Mouse (Mus musculus): ENCODE measurements around the gene Rgl2. TPM values are rescaled to one million over a fixed set of nuclear protein-coding genes. Genes with fewer than 3 reads are reported as not detected.

The Rgl2 gene
- polyA plus RNA-seq, 1 experiment from 2014 or later = 32.5 TPM

DNA sequence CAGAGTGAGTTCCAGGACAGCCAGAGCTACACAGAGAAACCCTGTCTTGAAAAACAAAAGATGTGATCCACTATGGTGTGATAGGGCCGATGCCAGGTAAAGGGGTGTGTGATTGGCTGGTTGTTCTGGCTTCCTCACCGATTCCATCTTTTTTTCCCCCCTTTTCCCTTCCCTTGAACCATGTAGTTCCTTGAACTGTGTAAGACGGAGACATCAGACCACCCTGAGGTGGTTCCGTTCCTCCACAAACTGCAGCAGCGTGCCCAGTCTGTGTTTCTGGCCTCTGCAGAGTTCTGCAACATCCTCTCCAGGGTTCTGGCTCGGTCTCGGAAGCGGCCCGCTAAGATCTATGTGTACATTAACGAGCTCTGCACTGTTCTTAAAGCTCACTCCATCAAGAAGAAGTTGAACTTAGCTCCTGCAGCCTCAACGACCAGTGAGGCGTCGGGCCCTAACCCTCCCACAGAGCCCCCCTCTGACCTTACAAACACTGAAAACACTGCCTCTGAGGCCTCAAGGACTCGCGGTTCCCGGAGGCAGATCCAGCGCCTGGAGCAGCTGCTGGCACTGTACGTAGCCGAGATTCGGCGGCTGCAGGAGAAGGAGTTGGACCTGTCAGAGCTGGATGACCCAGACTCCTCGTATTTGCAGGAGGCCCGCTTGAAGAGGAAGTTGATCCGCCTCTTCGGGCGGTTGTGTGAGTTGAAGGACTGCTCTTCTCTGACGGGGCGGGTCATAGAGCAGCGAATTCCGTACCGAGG, 18.1 kb upstream of the Rgl2 start:
- ATAC-seq (ENCODE audit: low FRiP score) = no peak
- Histone ChIP-seq H3K9me3 (ENCODE audit: control insufficient read depth, low read length) (no peaks in the 10 kb centered on the region), H3K27me3 (ENCODE audit: control insufficient read depth, insufficient read depth, low read length) (no peaks in the 10 kb centered on the region), H3K36me3 (ENCODE audit: control insufficient read depth, insufficient read depth, low read length) (peaks cover 17% of the 10 kb centered on the region), H3K4me1 (replicated peaks; ENCODE audit: control insufficient read depth, insufficient read depth, low read length) (peaks cover 6% of the 10 kb centered on the region), H3K9ac (ENCODE audit: low read depth, low read length) (no peak overlapping the region), H3K4me3 (ENCODE audit: low read depth, low read length) (no peak overlapping the region), H3K27ac (ENCODE audit: low read depth, low read length) (no peak overlapping the region), H3K4me2 (replicated peaks; ENCODE audit: low read depth, low read length) (no peak overlapping the region)
- 89% methylated on average over 31 of the region's 31 CpGs for WGBS
- DNase-seq (ENCODE audit: low spot score) = no peak

DNA sequence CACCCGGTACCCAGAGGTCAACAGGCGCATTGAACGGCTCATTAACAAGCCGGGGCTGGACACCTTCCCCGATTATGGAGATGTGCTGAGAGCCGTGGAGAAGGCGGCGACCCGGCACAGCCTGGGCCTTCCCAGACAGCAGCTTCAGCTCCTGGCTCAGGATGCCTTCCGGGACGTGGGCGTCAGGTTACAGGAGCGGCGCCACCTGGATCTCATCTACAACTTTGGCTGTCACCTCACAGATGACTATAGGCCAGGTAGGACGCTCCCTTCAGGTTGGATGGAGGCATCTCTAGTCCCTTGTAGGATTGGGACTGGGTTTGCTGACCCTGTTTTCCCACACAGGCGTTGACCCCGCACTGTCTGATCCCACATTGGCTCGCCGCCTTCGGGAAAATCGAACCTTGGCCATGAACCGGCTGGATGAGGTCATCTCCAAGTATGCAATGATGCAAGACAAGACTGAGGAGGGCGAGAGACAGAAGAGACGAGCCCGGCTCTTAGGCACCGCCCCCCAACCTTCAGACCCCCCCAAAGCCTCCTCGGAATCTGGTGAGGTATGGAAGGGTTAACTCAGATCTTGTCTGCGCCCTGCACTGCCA, 17.4 kb upstream of the Rgl2 start:
- Histone ChIP-seq H3K27me3 (ENCODE audit: control insufficient read depth, insufficient read depth, low read length) (no peaks in the 10 kb centered on the region), H3K4me1 (replicated peaks; ENCODE audit: control insufficient read depth, insufficient read depth, low read length) (peaks cover 8% of the 10 kb centered on the region), H3K4me2 (replicated peaks; ENCODE audit: low read depth, low read length) (no peak overlapping the region), H3K9me3 (ENCODE audit: control insufficient read depth, low read length) (no peaks in the 10 kb centered on the region), H3K27ac (ENCODE audit: low read depth, low read length) (no peak overlapping the region), H3K4me3 (ENCODE audit: low read depth, low read length) (no peak overlapping the region), H3K36me3 (ENCODE audit: control insufficient read depth, insufficient read depth, low read length) (peaks cover 17% of the 10 kb centered on the region), H3K9ac (ENCODE audit: low read depth, low read length) (no peak overlapping the region)
- 92% methylated on average over 28 of the region's 28 CpGs for WGBS
- no peak for ATAC-seq (ENCODE audit: low FRiP score)
- no peak for DNase-seq (ENCODE audit: low spot score)

DNA sequence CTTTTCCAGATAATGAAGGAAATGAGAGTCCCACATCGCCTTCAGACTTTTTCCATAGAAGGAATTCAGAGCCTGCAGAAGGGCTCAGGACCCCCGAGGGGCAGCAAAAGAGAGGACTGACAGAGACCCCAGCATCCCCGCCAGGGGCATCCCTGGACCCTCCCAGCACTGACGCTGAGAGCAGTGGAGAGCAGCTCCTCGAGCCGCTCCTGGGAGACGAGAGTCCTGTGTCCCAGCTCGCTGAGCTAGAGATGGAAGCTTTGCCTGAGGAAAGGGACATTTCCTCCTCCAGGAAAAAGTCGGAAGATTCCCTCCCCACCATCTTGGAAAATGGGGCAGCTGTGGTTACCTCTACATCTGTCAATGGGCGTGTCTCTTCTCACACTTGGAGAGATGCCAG, 16.1 kb upstream of the Rgl2 start:
- no peak overlapping the region; the same call in 1 of the 2 replicates for H3K4me3 ChIP-seq (ENCODE audit: low read depth, low read length)
- H3K36me3 ChIP-seq (ENCODE audit: control insufficient read depth, insufficient read depth, low read length) = peaks cover 17% of the 10 kb centered on the region
- H3K9me3 ChIP-seq (ENCODE audit: control insufficient read depth, low read length) = no peaks in the 10 kb centered on the region
- H3K4me2 ChIP-seq (replicated peaks; ENCODE audit: low read depth, low read length) = no peak overlapping the region
- H3K4me1 ChIP-seq (replicated peaks; ENCODE audit: control insufficient read depth, insufficient read depth, low read length) = peaks cover 14% of the 10 kb centered on the region
- H3K9ac ChIP-seq (ENCODE audit: low read depth, low read length) = no peak overlapping the region
- 91% methylated on average over 10 of the region's 10 CpGs for WGBS
- ATAC-seq (ENCODE audit: low FRiP score) (no peak), DNase-seq (ENCODE audit: low spot score) (no peak)
- H3K27ac ChIP-seq (ENCODE audit: low read depth, low read length) = no peak overlapping the region
- H3K27me3 ChIP-seq (ENCODE audit: control insufficient read depth, insufficient read depth, low read length) = no peaks in the 10 kb centered on the region

DNA sequence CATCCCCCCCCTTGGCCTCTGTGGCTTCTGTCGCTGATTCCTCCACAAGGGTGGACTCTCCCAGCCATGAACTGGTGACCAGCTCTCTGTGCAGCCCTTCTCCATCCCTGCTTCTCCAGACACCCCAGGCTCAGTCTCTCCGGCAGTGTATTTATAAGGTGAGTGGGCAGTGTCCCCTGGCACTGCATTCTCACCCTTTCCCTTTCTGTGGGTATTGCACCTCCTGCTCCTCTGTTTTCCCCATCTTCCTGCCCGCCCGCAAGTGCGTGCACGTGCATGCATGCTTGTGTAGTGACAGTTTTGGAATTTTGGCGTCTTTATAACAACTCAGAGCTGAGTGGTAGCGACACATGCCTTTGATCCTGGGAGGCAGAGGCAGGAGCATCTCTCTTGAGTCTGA, 15.4 kb upstream of the Rgl2 start:
- peaks cover 15% of the 10 kb centered on the region for H3K4me1 ChIP-seq (replicated peaks; ENCODE audit: control insufficient read depth, insufficient read depth, low read length)
- no peak for DNase-seq (ENCODE audit: low spot score)
- ATAC-seq (ENCODE audit: low FRiP score) = no peak
- H3K27me3 ChIP-seq (ENCODE audit: control insufficient read depth, insufficient read depth, low read length) = no peaks in the 10 kb centered on the region
- WGBS = 98% methylated on average over 8 of the region's 8 CpGs
- H3K4me3 ChIP-seq (ENCODE audit: low read depth, low read length) = no peak overlapping the region; the same call in 1 of the 2 replicates
- H3K27ac ChIP-seq (ENCODE audit: low read depth, low read length) = no peak overlapping the region
- H3K9me3 ChIP-seq (ENCODE audit: control insufficient read depth, low read length) = no peaks in the 10 kb centered on the region
- H3K36me3 ChIP-seq (ENCODE audit: control insufficient read depth, insufficient read depth, low read length) = peaks cover 17% of the 10 kb centered on the region
- H3K9ac ChIP-seq (ENCODE audit: low read depth, low read length) = no peak overlapping the region
- no peak overlapping the region for H3K4me2 ChIP-seq (replicated peaks; ENCODE audit: low read depth, low read length)

DNA sequence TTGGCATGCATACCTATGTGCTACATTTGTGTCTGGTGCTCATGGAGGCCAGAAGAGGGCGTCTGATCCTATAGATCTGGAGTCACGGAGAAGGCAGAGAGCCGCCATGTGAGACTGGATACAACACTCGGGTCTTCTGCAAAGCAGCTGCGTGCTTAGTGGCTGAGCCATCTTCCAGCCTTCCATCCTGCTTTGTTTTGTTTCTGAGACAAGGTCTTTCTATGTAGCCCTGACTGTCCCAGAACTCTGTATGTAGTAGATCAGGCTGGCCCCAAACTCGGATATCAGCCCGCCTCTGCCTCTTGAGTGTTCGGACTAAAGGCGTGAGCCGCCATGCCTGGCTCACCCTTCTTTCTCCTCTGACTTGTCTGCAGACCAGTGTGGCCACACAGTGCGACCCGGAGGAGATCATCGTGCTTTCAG, 14.4 kb upstream of the Rgl2 start:
- ATAC-seq (ENCODE audit: low FRiP score) (no peak), DNase-seq (ENCODE audit: low spot score) (no peak)
- Histone ChIP-seq H3K9ac (ENCODE audit: low read depth, low read length) (no peak overlapping the region), H3K4me3 (ENCODE audit: low read depth, low read length) (peak overlapping the region; percentile 64; the same call in 1 of the 2 replicates), H3K27me3 (ENCODE audit: control insufficient read depth, insufficient read depth, low read length) (no peaks in the 10 kb centered on the region), H3K36me3 (ENCODE audit: control insufficient read depth, insufficient read depth, low read length) (peaks cover 17% of the 10 kb centered on the region), H3K4me2 (replicated peaks; ENCODE audit: low read depth, low read length) (peak overlapping the region; percentile 59; the same call in 1 of the 2 replicates), H3K27ac (ENCODE audit: low read depth, low read length) (no peak overlapping the region), H3K4me1 (replicated peaks; ENCODE audit: control insufficient read depth, insufficient read depth, low read length) (peaks cover 20% of the 10 kb centered on the region), H3K9me3 (ENCODE audit: control insufficient read depth, low read length) (no peaks in the 10 kb centered on the region)
- WGBS = 73% methylated on average over 13 of the region's 13 CpGs

DNA sequence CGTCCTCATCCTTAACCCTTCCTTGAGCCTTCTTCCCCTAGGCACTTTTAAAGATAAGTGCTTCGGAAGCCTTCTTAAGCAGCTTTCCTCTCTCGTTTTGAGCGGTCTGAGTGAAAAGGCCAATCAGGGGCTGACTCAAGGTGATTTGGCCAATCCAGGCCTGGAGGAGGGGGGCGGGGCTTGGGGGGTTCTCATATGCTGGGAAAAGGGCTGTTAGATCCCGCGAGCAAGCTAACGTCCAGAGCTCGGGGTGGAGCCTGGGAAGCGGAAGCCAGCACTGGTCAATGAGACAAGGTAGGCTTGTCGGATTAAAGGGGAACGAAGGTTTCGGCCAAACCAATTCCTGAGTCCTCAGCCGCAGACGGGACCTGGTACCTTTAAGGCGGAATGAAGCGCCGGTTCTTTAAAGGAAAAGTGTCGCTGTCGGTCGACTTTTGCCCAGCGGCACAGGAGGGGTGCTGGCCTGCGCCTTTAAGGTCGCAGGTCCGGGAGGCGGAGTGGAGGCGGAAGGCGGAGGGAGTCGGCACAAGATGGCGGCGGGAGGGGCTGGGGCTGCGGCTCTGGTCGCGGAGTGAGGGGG, 13.6 kb upstream of the Rgl2 start, which contains the start of the genes Tapbp and Zbtb22:
Gene Tapbp (plus strand): TSS at position 229 of the 580 bp plus-strand sequence.
Gene Zbtb22 (plus strand): TSS at position 234 of the 580 bp plus-strand sequence.
- Histone ChIP-seq H3K9me3 (ENCODE audit: control insufficient read depth, low read length) (no peaks in the 10 kb centered on the region), H3K4me1 (replicated peaks; ENCODE audit: control insufficient read depth, insufficient read depth, low read length) (peaks cover 17% of the 10 kb centered on the region), H3K36me3 (ENCODE audit: control insufficient read depth, insufficient read depth, low read length) (peaks cover 17% of the 10 kb centered on the region), H3K9ac (ENCODE audit: low read depth, low read length) (peak within 1 kb of the TSS; percentile 59), H3K4me3 (ENCODE audit: low read depth, low read length) (peak within 1 kb of the TSS; percentile 64), H3K27me3 (ENCODE audit: control insufficient read depth, insufficient read depth, low read length) (no peaks in the 10 kb centered on the region), H3K27ac (ENCODE audit: low read depth, low read length) (peak within 1 kb of the TSS; percentile 78), H3K4me2 (replicated peaks; ENCODE audit: low read depth, low read length) (peak within 1 kb of the TSS; percentile 59)
- ATAC-seq (ENCODE audit: low FRiP score) = peak; percentile 91
- peak; percentile 97 for DNase-seq (ENCODE audit: low spot score)
- WGBS = 1% methylated on average over 33 of the region's 34 CpGs

DNA sequence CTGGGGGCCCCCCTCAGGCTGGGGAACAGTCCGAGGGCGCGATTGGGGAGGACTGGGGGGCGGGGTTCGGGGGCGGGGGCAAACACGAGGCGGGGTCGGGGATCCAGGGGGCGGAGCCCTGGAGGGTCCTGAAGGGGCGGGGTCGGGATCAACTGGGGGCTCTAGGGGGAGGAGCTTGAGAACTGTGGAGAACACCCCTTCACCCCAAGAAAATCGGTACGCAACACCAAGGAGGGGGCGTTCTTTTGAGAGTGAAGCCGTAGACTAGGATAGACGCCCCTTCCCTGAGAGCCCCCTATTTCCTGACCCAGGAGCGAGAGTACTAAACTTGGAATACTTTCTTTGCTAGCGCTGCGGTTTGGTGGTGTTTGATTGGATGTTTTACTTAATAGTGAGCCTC, 13.0 kb upstream of the Rgl2 start:
- peak overlapping the region; percentile 64 for H3K4me3 ChIP-seq (ENCODE audit: low read depth, low read length)
- H3K27me3 ChIP-seq (ENCODE audit: control insufficient read depth, insufficient read depth, low read length) = no peaks in the 10 kb centered on the region
- H3K36me3 ChIP-seq (ENCODE audit: control insufficient read depth, insufficient read depth, low read length) = peaks cover 17% of the 10 kb centered on the region
- H3K4me2 ChIP-seq (replicated peaks; ENCODE audit: low read depth, low read length) = peak overlapping the region; percentile 59
- H3K4me1 ChIP-seq (replicated peaks; ENCODE audit: control insufficient read depth, insufficient read depth, low read length) = peaks cover 20% of the 10 kb centered on the region
- H3K27ac ChIP-seq (ENCODE audit: low read depth, low read length) = peak overlapping the region; percentile 78
- H3K9ac ChIP-seq (ENCODE audit: low read depth, low read length) = peak overlapping the region; percentile 59
- no peaks in the 10 kb centered on the region for H3K9me3 ChIP-seq (ENCODE audit: control insufficient read depth, low read length)
- DNase-seq (ENCODE audit: low spot score) (peak; percentile 80), ATAC-seq (ENCODE audit: low FRiP score) (peak; percentile 41)
- 2% methylated on average over 17 of the region's 20 CpGs for WGBS

DNA sequence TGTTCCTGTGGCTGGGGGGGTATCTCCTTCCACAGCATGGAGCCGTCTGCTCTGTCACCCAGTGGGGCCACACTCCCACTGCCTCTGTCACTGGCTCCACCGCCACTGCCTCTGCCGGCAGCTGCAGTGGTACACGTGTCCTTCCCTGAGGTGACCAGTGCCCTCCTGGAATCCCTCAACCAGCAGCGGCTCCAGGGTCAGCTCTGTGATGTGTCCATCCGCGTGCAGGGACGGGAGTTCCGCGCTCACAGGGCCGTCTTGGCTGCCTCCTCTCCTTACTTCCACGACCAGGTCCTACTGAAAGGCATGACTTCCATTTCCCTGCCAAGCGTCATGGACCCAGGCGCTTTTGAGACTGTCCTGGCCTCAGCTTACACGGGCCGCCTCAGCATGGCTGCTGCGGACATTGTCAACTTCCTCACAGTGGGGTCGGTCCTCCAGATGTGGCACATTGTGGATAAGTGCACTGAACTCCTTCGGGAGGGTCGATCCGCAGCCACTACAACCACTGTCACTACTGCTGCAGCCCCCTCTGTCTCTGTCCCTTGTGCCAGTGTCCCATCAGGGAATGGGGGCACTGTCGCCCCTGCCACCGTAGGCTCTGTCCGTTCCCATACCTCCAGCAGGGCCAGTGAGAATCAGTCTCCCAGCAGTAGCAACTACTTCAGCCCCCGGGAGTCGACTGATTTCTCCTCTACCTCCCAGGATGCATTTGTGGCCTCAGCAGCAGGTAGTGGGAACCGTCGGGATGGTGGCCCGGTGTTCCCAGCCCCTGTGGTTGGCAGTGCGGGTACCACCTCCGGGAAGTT, 12.3 kb upstream of the Rgl2 start:
- Histone ChIP-seq H3K4me2 (replicated peaks; ENCODE audit: low read depth, low read length) (peak overlapping the region; percentile 59), H3K4me1 (replicated peaks; ENCODE audit: control insufficient read depth, insufficient read depth, low read length) (peaks cover 20% of the 10 kb centered on the region), H3K27me3 (ENCODE audit: control insufficient read depth, insufficient read depth, low read length) (no peaks in the 10 kb centered on the region), H3K9ac (ENCODE audit: low read depth, low read length) (no peak overlapping the region), H3K9me3 (ENCODE audit: control insufficient read depth, low read length) (no peaks in the 10 kb centered on the region), H3K27ac (ENCODE audit: low read depth, low read length) (no peak overlapping the region), H3K36me3 (ENCODE audit: control insufficient read depth, insufficient read depth, low read length) (peaks cover 15% of the 10 kb centered on the region), H3K4me3 (ENCODE audit: low read depth, low read length) (peak overlapping the region; percentile 64; the same call in 1 of the 2 replicates)
- WGBS = 73% methylated on average over 31 of the region's 31 CpGs
- ATAC-seq (ENCODE audit: low FRiP score) (no peak), DNase-seq (ENCODE audit: low spot score) (no peak)

Measured in hindbrain, embryonic 11.5 days (tissue).